Mouse (Mus musculus) intestine, postnatal 0 days (tissue): ENCODE measurements around the gene Crim1. TPM values are rescaled to one million over a fixed set of nuclear protein-coding genes. Genes with fewer than 3 reads are reported as not detected.
A peak's percentile ranks its signal among the peaks of the same experiment; 100 is the strongest.

ENCODE experiments used
- ATAC-seq: fragments of 200-750 bp; cut with Nextera tagmentation; 2 replicates; pipeline ENCODE4 v1.8.0; 2017; ENCODE audit warnings: mild to moderate bottlenecking, moderate TSS enrichment, moderate library complexity
- H3K27ac ChIP-seq: fragments of 300-500 bp; sonication (generic); 2 replicates; pipeline ENCODE4 v1.5.1; 2014; ENCODE audit warnings: mild to moderate bottlenecking, low read depth, low read length, moderate library complexity
- H3K27me3 ChIP-seq: fragments of 300-500 bp; sonication (generic); replicated peaks from 2 replicates; pipeline ENCODE4 v1.6.1; 2014; ENCODE audit warnings: low read length, mixed read lengths; ENCODE audit not compliant: control insufficient read depth, insufficient read depth
- H3K36me3 ChIP-seq: fragments of 300-500 bp; sonication (generic); 2 replicates; pipeline ENCODE4 v1.6.1; 2014; ENCODE audit warnings: mild to moderate bottlenecking, moderate library complexity; ENCODE audit not compliant: control insufficient read depth, insufficient read depth
- H3K4me1 ChIP-seq: fragments of 300-500 bp; sonication (generic); replicated peaks from 2 replicates; pipeline ENCODE4 v1.6.1; 2014; ENCODE audit warnings: antibody characterized with exemption, low read length, mixed read lengths; ENCODE audit not compliant: control insufficient read depth, insufficient read depth
- H3K4me2 ChIP-seq: fragments of 300-500 bp; sonication (generic); replicated peaks from 2 replicates; pipeline ENCODE4 v1.6.1; 2014; ENCODE audit warnings: low read depth, mild to moderate bottlenecking, moderate library complexity
- H3K4me3 ChIP-seq: fragments of 300-500 bp; sonication (generic); 2 replicates; pipeline ENCODE4 v1.5.1; 2014; ENCODE audit warnings: low read depth, low read length
- H3K9ac ChIP-seq: fragments of 300-500 bp; sonication (generic); 2 replicates; pipeline ENCODE4 v1.6.1; 2014; ENCODE audit warnings: mild to moderate bottlenecking, low read depth, low read length
- H3K9me3 ChIP-seq: fragments of 300-500 bp; sonication (generic); 2 replicates; pipeline ENCODE4 v1.6.1; 2016; ENCODE audit warnings: mixed run types; ENCODE audit not compliant: control insufficient read depth
- CTCF ChIP-seq: sonication (generic); IDR thresholded peaks from 2 replicates; pipeline ENCODE4 v1.5.1; 2016; ENCODE audit warnings: low read depth, mild to moderate bottlenecking, control low read depth, antibody characterized with exemption, moderate library complexity
- WGBS: fragments of 180-500 bp; shearing (Covaris S2); extraction: QIAGEN DNeasy Blood & Tissue Kit; methylation state at CpG from one replicate; pipeline ENCODE4 v1.1.7; 2014; 5-methylcytosine and 5-hydroxymethylcytosine counted together
- polyA plus RNA-seq: library from polyadenylated mRNA; unstranded; fragments of >200 nt; fragmentation: Nextera tagmentation; extraction: Ambion mirVana; gene quantifications from 2 replicates; pipeline ENCODE4 v1.2.1, GENCODE M21; 2015

Crim1 gene
- polyA plus RNA-seq, 1 experiment from 2014 or later: 7.7 TPM

DNA sequence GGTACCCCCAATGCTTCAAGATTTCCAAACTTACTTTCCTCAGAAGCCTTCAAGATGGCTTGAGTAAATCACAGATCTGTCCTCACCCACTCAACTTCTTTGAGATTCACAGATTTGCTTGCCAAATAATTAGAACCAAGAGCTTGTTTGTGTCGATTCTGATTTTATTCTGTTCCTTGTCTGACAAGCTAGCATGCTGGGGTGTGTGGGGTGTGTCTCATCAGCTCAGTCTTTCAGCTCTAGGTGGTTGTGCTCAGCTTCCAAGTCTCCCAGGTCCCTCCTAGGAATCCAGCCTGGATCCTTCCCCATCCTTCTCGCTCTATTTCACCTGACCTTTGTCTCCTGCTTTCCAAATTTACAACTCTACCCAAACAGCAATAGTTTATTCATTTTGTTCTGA is 27.7 kb upstream of the Crim1 start:
- H3K36me3 ChIP-seq: no peaks in the 10 kb centered on the region
- WGBS: 61% methylated on average over 2 of the region's 2 CpGs
- H3K4me2 ChIP-seq: no peak overlapping the region
- no peaks in the 10 kb centered on the region for H3K27me3 ChIP-seq
- H3K9ac ChIP-seq: no peak overlapping the region
- no peaks in the 10 kb centered on the region for H3K9me3 ChIP-seq
- no peak overlapping the region for H3K27ac ChIP-seq
- H3K4me1 ChIP-seq: no peaks in the 10 kb centered on the region
- H3K4me3 ChIP-seq: no peak overlapping the region
- no peak for ATAC-seq
- TF ChIP-seq CTCF: no peak

DNA sequence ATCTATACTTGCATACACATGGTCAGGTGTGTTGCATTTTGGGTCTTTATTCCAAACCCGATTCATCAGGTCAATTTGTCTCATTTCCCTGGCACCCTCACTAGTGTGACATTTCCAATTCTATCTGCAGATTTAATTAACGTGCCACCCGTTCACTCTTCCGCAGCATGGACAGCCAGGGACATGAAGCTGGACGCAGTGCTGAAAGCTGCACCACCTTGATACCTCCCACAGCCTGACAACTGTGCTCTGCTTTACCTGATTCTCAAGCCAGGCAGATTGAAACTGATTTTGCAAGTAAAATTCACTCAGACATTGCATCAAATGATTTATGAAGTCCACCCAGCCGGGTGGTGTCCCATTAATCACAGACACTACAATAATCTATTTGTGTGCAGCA is 19.3 kb upstream of the Crim1 start:
- Histone ChIP-seq H3K4me2 (no peak overlapping the region), H3K9me3 (no peaks in the 10 kb centered on the region), H3K4me1 (no peaks in the 10 kb centered on the region), H3K27ac (no peak overlapping the region), H3K36me3 (no peaks in the 10 kb centered on the region), H3K4me3 (no peak overlapping the region), H3K27me3 (no peaks in the 10 kb centered on the region), H3K9ac (no peak overlapping the region)
- WGBS: 90% methylated on average over 6 of the region's 6 CpGs
- ATAC-seq: no peak
- no peak for TF ChIP-seq CTCF

DNA sequence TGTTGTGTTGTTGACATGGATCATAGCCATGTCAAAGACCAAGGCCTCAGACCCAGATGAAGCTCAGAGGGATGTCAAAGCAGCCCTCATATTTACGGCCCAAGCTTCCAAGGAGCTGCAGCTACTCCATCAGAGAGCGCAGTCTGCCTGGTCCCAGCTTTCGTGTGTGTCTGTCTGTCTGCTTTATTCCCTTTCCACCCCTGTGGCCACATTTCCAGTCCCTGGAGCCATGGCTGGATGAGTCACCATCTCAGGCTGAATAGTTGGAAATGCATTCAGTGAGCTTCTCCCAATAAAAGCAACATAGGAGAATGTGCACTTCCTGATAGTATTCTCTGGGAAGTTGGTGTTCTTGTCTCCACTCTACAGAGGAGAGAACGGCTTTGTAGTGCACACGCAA is 3.9 kb upstream of the Crim1 start:
- H3K4me2 ChIP-seq: no peak overlapping the region
- H3K36me3 ChIP-seq: no peaks in the 10 kb centered on the region
- H3K27ac ChIP-seq: no peak overlapping the region
- 90% methylated on average over 5 of the region's 5 CpGs for WGBS
- no peak overlapping the region for H3K4me3 ChIP-seq
- H3K9me3 ChIP-seq: no peaks in the 10 kb centered on the region
- no peak for TF ChIP-seq CTCF
- H3K4me1 ChIP-seq: no peaks in the 10 kb centered on the region
- ATAC-seq: no peak
- no peaks in the 10 kb centered on the region for H3K27me3 ChIP-seq
- H3K9ac ChIP-seq: no peak overlapping the region

DNA sequence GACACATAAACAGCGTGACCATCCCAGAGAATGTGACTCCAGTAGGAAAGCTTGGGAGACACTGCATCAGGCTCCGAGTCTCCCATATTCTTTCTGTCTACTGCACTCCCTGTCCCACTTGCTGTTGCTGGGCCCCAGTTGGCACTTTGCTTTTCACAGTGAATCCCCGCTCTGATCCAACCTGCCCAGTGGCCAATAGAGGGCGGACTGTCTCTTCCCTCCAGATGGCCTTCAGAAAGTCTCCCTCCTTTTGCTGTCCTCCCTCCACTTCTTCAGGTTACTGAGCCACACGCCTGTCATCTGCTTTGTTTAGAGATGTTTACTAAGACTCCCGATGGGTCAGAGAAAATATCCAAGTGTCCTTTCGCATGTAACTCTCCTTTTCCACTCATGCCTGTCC is 2.9 kb upstream of the Crim1 start:
- no peaks in the 10 kb centered on the region for H3K9me3 ChIP-seq
- TF ChIP-seq CTCF: peak; percentile 94
- no peak overlapping the region for H3K9ac ChIP-seq
- H3K27me3 ChIP-seq: no peaks in the 10 kb centered on the region
- ATAC-seq: no peak
- WGBS: 25% methylated on average over 7 of the region's 7 CpGs
- 0 out of 2 replicates have a peak, but pooled peaks cover 4% of the 10 kb centered on the region for H3K4me1 ChIP-seq
- H3K27ac ChIP-seq: no peak overlapping the region
- H3K36me3 ChIP-seq: no peaks in the 10 kb centered on the region
- H3K4me3 ChIP-seq: no peak overlapping the region
- H3K4me2 ChIP-seq: no peak overlapping the region

DNA sequence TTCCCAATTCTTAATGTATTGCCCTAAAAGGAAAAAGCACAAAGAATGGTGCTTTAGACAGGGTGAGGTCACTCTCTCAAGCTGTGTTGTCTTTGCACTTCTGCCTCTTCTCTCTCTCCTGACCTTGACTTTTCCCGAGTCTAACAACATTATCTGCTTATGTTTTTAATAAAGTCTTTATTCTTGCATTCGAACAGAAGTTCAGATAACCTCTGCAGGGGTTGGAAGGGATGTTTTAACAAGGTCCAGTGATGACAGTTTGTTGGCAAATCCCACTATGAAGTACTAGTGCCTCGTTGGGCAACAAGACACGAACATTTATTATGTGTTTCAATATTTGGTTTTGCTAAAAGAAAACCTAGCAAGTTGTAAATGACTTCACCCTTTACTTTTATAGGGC is 1.9 kb upstream of the Crim1 start:
- Histone ChIP-seq H3K4me1 (0 out of 2 replicates have a peak, but pooled peaks cover 4% of the 10 kb centered on the region), H3K4me2 (no peak overlapping the region), H3K9me3 (no peaks in the 10 kb centered on the region), H3K36me3 (no peaks in the 10 kb centered on the region), H3K9ac (no peak overlapping the region), H3K27ac (no peak overlapping the region), H3K4me3 (no peak overlapping the region), H3K27me3 (no peaks in the 10 kb centered on the region)
- WGBS: 66% methylated on average over 4 of the region's 4 CpGs
- TF ChIP-seq CTCF: no peak
- ATAC-seq: no peak

DNA sequence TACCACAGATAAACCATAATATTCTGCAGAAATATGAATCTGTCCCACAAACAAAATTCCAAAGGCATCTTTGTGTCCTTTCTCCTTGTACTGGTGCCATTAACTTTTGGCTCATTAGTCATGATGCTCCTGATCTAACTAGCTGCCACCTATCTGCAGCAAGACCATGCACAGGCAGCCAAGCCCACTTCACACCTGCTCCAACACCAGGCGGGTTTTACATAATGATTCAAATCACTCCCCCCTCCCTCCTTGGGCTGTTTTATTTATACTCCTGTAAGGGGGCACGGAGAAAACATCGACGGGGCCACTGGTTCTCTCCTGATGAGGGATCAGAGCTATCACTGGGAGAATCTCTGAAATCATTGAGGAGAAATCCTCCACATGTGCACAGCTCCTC is 1.2 kb upstream of the Crim1 start:
- ATAC-seq: no peak
- Histone ChIP-seq H3K9ac (no peak overlapping the region), H3K27me3 (no peaks in the 10 kb centered on the region), H3K4me1 (peaks cover 4% of the 10 kb centered on the region; the same call in 1 of the 2 replicates), H3K27ac (no peak overlapping the region), H3K36me3 (no peaks in the 10 kb centered on the region), H3K9me3 (no peaks in the 10 kb centered on the region), H3K4me3 (no peak overlapping the region), H3K4me2 (peak overlapping the region; percentile 86)
- TF ChIP-seq CTCF: 0 out of 2 replicates have a peak, but pooled peaks have one; percentile 3
- 35% methylated on average over 4 of the region's 4 CpGs for WGBS

DNA sequence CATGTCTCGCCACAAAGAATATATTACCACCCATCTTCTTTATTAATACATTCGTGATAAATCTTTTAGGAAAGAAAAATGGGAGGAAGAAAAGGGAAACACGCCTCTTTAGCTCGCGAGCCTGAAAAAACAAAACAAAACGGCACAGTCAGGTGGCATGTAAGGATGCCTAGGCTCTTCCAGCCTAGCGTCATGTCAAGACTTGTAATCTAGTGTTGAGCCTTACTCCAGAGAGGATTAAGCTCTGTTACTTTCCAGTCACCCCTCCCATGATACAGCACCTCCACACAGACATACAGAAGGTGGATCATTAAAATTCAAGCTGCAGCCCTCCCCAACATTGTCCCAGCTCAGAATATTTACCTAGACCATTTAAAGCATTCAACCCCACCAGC is 820 bp upstream of the Crim1 start:
- TF ChIP-seq CTCF: no peak
- H3K27ac ChIP-seq: no peak overlapping the region
- peak overlapping the region; percentile 86 for H3K4me2 ChIP-seq
- H3K36me3 ChIP-seq: no peaks in the 10 kb centered on the region
- WGBS: 17% methylated on average over 7 of the region's 7 CpGs
- H3K9ac ChIP-seq: no peak overlapping the region
- no peaks in the 10 kb centered on the region for H3K9me3 ChIP-seq
- H3K4me1 ChIP-seq: peaks cover 4% of the 10 kb centered on the region; the same call in 1 of the 2 replicates
- no peaks in the 10 kb centered on the region for H3K27me3 ChIP-seq
- peak overlapping the region; percentile 89 for H3K4me3 ChIP-seq
- ATAC-seq: no peak
